Mouse (Mus musculus) T-helper 1 cell (primary cell): ENCODE measurements at regions not wholly inside any gene's neighbourhood (a gene's known extent, or its start where the extent isn't known, plus 50 kb on each side); places are given as distances from the start of the nearest gene placed in this dataset.

Experiments used
- in situ Hi-C: fragments of 300-600 bp; cut with MboI, MseI; formaldehyde crosslinking; loops from one replicate; pipeline ENCODE4 v1.15.1; 2025; ENCODE audit warnings: high pct_unique_total_duplicates

DNA sequence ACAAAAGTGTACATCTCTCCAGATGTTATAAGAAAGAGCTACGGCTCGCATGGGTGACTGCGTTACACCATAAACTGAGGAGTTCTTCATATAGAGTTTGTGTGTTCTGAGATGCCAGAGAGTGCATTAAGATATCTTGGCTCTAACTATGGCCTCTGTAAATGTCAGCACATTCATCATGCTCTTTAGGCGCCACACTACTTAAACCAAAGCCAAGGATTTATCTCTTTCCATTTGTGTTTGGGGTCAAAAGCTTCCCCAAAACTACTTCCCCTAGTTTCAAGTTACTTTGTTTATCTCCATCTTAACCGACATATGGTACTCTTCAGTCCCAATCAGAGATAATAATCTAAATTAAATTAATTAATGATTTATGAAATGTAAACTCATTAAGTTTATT is 541.3 kb upstream of the N6amt1 start:
- in situ Hi-C loops: no loop called here

DNA sequence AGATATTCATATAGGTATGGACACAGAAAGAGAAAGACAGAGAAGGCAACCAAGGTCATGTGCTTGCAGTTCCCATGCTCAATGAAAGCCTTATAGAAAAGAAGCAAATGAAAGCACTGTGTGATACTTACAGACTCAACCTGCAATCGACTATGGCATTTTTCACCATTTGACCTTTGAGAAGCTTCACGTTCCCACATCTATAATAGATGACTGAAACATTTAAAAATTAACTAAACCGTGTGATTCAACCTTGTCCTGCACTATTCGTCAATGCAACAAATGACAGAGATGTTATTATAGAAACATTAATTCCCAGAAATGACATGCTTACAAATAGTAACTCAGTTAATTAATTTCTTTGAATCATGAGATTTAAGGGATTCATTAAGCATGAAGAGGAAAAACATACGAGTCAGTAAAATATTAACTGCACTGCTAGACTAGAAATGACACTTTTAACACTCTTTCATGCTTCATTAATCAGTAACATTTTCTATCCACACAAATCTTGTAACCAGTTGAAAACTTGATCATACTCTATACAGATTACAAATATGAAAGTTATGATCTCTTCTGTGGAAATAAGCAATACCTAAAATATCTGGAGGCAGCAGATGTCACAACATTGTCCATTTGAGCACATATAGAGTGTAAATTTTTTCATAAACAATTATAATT is 545.2 kb upstream of the N6amt1 start:
- in situ Hi-C loops: no loop called here

DNA sequence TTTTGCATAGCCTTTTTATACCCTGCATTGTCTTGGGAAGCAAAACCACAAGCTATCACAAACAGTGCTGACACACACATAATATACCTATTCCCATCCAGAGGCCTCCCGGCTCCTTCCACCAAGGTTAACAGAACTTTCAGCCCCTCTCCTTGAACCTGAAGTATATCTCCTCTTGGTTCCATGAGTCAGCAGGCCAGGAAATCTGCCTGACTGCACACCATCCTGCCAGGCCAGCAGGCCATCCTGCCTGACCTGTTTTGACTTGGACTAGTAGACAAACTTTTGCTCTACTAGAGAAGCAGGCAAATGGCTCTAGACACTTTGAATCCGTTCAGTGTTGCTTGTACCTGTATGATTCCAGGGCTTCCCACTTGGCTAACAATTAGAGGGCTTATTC is 547.6 kb upstream of the N6amt1 start:
- in situ Hi-C loops: no loop called here

DNA sequence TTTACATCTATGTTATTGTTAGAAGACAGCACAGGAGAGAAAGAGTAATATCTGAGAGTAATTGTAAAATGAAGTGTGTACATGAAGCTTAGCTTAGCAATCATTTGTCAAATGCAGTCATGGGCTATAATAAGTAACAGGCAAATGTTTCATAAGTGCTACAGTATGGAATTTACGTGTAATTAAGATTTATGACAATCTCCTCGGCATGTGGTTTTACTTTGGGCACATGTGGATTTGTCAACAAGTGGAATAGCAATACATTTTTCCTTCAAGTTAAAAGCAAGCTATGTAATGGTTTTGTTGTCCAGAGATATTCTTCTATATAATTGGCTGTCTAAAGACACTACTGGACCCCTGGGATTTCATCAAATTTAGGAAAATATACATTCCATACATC is 577.9 kb upstream of the N6amt1 start:
- in situ Hi-C loops: no loop called here

DNA sequence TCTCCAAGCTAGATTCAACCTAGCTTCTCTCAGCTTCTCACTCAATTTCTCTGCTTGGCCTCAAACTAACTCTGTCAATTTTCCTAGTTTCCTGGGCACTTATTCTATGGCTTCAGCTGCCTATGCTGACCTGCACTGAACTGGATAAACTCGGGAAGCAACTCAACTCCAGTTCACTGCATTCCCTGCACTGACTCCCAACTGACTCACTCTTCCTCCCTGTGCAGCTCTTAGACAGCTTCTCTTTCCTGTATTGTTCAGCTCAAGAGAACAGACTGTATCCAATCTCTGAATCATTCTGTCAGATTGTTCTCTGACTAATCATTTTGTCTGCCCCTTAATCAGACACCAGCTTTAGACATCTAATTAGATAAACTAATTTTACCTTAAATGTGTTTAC is 581.4 kb upstream of the N6amt1 start:
- in situ Hi-C loops: no loop called here

DNA sequence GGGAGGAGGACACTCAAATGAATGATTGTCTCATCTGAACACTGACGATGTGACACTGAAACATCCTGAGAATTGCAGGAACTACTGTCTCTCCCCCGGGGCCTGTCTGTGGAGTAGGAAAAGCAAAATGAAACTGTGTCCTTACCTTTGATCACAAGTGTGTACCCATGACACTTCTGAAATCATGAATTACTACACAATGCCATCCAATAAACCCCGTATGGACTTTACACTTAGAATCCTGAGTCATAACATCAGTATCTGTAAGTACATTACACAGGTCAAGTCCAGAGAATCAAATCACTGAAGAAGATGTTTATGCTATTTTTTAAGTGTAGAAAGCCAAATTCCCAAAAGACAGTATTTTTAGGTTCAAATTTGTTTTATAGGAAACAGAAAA is 585.1 kb upstream of the N6amt1 start:
- in situ Hi-C loops: no loop called here

DNA sequence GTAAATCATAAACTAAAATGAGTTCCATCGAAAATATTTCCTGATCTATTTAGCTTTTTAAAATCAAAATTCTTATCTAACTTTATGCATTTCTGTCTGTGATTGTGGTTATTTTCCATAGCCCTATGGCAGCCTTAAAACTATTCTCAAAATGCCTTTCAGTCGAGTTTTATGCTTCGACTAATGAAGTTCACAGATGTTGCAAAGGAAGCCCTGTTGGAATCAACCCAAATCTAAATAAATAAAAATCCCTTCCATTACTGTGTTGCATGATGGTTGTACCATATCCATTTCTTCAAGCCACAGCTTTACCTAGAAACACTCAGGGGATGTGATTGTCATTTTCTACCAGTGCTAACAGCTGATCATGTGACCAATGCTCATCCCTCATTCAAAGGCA is 585.6 kb upstream of the N6amt1 start:
- in situ Hi-C loops: no loop called here

DNA sequence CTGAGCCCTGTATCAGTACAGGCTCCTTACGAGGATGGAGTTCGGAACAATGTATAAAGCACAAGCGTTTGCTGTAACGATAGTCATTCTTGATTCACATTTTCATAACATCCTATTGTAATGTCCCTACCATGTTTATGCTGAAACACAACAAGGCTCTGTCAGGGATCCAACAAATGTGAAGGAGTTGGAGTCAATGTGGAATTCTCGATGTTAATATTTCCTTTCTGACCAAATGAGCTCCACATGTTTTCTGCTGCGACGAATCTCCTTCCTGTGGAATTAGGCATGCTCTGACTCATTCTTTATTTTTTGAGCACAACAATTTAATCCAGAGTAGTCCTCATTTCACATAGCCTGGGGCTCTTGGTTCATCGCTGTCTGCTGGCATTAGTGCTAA is 588.0 kb upstream of the N6amt1 start:
- in situ Hi-C loops: no loop called here

DNA sequence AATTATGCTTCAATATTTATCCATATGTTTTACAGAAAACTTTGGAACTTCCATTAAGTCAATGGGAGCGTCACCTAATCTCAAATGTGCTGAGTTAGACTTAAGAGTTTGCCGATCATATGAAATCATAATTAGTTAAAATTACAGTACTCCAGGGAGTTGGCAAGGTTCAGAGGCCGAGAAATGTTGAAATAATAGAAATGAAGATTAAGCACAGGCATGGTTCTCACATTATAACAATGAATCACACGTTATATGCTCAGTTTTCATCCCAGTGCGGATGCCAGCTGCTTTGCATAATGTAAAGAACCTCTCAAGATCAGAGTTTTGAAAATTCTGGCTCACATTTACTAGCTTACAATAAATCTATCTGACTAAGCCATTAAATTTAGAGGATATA is 612.7 kb upstream of the N6amt1 start:
- in situ Hi-C loops: no loop called here

- in situ Hi-C loops: loop anchor here (10.0 kb wide), 1 partner anchor 884 kb away; no protein-coding TSS in a partner anchor
Observed at GRCm38 (mm10) chr16:86718982-86719771, 634.8 kb upstream of the N6amt1 start.

DNA sequence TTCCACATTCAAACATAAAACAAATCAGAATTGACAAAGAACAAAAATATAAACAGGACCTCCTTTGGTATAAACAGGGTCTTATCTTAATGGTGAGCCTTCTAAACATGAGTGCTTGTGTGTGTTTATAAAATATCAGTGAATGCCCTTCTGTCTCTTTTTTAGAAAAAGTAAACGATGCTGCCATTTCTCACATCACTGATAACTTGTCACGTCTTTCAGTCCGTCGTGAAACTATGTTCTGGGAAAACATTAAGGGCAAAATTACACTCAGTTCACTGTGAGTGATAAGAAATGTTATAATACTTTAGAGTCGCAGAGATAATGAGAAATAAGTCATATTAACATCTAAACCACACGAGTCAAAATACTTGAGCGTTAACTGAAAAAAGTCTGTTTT is 635.6 kb upstream of the N6amt1 start:
- in situ Hi-C loops: loop anchor here (10.0 kb wide), 1 partner anchor 884 kb away; no protein-coding TSS in a partner anchor

GRCm38 (mm10) chr16:86701700-86702099 is 652.3 kb upstream of the N6amt1 start:
- in situ Hi-C loops: no loop called here

DNA sequence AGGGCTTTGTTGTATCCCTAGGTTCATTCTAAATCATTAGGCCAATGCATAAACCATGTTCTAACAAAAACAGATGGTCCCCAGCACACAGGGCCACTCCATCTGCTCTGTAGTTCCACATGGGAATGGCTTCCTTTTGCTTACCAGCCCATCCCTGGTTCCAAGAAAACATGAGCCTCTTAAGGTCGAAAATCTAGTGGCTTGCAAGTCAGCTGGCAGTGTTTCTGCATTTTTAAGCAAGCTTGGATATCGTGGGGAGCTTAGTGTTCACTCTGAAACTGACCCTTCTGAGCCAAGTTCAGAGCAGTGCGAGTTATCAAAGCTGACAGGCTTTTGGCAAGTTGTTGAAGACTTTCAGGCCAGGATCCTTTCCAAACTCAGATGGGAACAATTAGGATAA is 659.5 kb upstream of the N6amt1 start:
- in situ Hi-C loops: no loop called here

- in situ Hi-C loops: no loop called here
Observed at GRCm38 (mm10) chr16:86659154-86659553, 694.8 kb upstream of the N6amt1 start.

- in situ Hi-C loops: no loop called here
Observed at GRCm38 (mm10) chr16:86647316-86647715, 706.7 kb upstream of the N6amt1 start.

GRCm38 (mm10) chr16:86646753-86647152 is 707.2 kb upstream of the N6amt1 start:
- in situ Hi-C loops: no loop called here

DNA sequence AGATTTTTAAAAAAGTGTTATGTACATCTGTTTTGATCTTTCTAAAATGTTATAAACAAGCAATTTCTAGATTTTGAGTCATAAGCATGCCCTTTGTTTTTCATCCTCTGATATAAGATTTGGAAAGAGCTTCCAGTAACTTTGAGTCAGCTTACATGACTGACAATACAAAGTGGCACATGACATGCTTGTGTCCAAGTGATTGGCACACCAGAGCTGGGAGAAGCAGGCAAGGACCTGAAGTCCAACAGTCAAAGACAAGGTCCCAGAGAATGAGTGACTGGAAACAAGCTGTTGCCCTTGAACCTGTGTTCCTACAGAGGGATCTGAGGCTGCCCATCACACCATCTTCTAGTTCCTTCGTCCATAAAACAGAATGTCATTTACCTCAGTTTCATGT is 708.5 kb upstream of the N6amt1 start:
- in situ Hi-C loops: no loop called here

- in situ Hi-C loops: no loop called here
Observed at GRCm38 (mm10) chr16:86644912-86645312, 709.1 kb upstream of the N6amt1 start.

DNA sequence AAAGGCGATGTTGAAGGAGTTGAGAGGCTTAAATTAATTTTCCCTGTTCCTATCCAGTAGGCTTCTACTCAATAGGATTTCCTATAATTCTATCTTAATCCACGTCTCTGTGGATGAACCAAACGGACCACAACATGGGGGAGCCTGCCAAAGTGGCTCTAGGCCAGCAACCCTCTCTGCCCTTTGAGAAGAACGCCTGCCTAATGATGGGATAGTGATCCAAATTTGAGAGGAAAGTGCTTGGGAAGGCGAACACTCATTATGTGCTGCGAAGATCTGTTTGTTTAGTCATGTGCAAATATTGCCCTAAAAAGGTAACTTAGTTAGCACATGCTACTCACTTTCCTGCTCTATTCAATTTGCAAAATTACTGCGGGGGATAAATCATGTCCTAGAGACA is 702.5 kb upstream of the Adamts5 start:
- in situ Hi-C loops: no loop called here

DNA sequence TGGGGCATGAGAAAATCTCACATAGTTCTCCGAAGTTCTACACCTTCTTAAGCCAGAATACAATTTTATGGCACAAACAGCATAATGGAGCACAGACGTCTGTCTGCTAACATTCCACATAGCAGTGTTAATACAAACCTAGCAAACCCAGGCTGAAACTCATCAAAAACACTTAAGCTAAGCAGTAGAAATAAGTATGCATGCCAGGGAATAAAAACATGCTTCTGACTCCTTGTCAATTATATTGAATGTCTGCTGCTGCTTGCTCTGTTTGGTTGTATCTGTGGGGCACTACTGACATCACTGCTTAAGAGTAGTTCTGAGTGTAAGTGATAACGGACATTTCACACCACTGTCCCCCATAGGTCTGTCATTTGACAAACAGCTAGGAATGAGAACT is 693.4 kb upstream of the Adamts5 start:
- in situ Hi-C loops: no loop called here

GRCm38 (mm10) chr16:86586044-86586443 is 684.4 kb upstream of the Adamts5 start:
- in situ Hi-C loops: no loop called here

DNA sequence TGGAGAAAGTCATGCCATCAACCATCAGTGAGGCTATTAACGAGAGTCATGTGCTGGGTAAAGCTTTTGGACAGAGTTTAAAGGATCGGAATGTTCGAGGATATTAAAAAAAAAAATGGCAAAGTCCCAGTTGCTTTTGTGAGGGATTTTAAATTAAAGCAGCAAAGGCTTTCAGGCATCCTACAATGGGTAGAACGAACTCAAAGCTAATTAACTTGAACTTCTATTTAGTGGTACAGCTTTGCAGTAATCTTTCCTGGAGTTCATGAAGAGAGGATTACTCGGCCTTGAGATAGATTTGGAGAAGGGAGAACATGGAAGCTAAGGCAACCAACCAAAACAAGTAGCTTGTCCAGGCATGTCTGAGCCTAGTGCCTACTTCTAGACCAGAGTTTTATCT is 676.7 kb upstream of the Adamts5 start:
- in situ Hi-C loops: no loop called here

DNA sequence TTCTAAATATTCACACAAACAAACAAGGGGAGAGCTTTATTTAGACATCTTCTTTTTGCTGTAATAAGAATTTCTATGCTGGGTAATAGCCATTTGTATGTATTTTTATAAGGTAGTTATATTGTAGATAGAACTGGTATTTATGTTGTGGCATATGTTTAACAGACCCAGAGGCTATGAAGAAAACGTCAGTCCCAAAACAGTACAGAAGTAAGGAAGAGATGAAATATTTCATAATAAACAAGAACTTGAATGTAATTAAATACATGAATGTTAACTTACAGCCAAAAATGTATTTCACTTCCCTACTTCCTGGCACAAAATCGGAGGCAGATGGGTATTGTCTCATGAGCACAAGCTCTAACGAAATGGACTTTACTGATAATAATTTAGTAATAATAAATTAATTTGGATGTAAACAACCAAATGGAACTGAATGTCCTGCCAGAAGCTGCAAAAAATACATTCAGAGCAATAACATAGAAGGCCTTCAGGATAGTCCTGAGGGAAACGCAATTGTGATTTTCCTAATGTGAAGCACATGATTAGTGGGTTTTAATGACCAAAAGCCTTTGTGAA is 645.9 kb upstream of the Adamts5 start:
- in situ Hi-C loops: no loop called here
